Mouse (Mus musculus): ENCODE measurements at regions not wholly inside any gene's neighbourhood (a gene's known extent, or its start where the extent isn't known, plus 50 kb on each side); places are given as distances from the start of the nearest gene placed in this dataset.

GRCm38 (mm10) chr6:140158986-140159385 lies 117.7 kb upstream of the Plcz1 start:
- no peak for ATAC-seq (ENCODE audit: low FRiP score, low TSS enrichment)
- H3K27me3 ChIP-seq (ENCODE audit: control insufficient read depth, insufficient read depth, low read length): no peaks in the 10 kb centered on the region
- H3K9ac ChIP-seq (ENCODE audit: low read depth, low read length): no peak overlapping the region
- H3K4me1 ChIP-seq (ENCODE audit: control insufficient read depth, insufficient read depth, low read length): no peaks in the 10 kb centered on the region
- no peak overlapping the region for H3K4me3 ChIP-seq (ENCODE audit: low read length)
- no peak overlapping the region for H3K4me2 ChIP-seq (replicated peaks; ENCODE audit: low read depth, low read length)
- H3K36me3 ChIP-seq (ENCODE audit: control insufficient read depth, insufficient read depth, low read length): no peaks in the 10 kb centered on the region
- H3K9me3 ChIP-seq (ENCODE audit: control insufficient read depth, low read length): no peaks in the 10 kb centered on the region
- 80% methylated on average over 13 of the region's 13 CpGs for WGBS
- H3K27ac ChIP-seq (ENCODE audit: low read depth, low read length): no peak overlapping the region

GRCm38 (mm10) chr6:140157375-140157774 lies 116.1 kb upstream of the Plcz1 start:
- no peak overlapping the region for H3K9ac ChIP-seq (ENCODE audit: low read depth, low read length)
- H3K4me3 ChIP-seq (ENCODE audit: low read length): no peak overlapping the region
- H3K27ac ChIP-seq (ENCODE audit: low read depth, low read length): no peak overlapping the region
- no peaks in the 10 kb centered on the region for H3K9me3 ChIP-seq (ENCODE audit: control insufficient read depth, low read length)
- H3K27me3 ChIP-seq (ENCODE audit: control insufficient read depth, insufficient read depth, low read length): no peaks in the 10 kb centered on the region
- no peaks in the 10 kb centered on the region for H3K4me1 ChIP-seq (ENCODE audit: control insufficient read depth, insufficient read depth, low read length)
- no peak for ATAC-seq (ENCODE audit: low FRiP score, low TSS enrichment)
- WGBS: 84% methylated on average over 6 of the region's 6 CpGs
- H3K4me2 ChIP-seq (replicated peaks; ENCODE audit: low read depth, low read length): no peak overlapping the region
- no peaks in the 10 kb centered on the region for H3K36me3 ChIP-seq (ENCODE audit: control insufficient read depth, insufficient read depth, low read length)

GRCm38 (mm10) chr6:140152418-140153176 lies 111.3 kb upstream of the Plcz1 start:
- ATAC-seq (ENCODE audit: low FRiP score, low TSS enrichment): no peak
- Histone ChIP-seq H3K9me3 (ENCODE audit: control insufficient read depth, low read length) (no peaks in the 10 kb centered on the region), H3K9ac (ENCODE audit: low read depth, low read length) (no peak overlapping the region), H3K4me2 (replicated peaks; ENCODE audit: low read depth, low read length) (no peak overlapping the region), H3K36me3 (ENCODE audit: control insufficient read depth, insufficient read depth, low read length) (no peaks in the 10 kb centered on the region), H3K27me3 (ENCODE audit: control insufficient read depth, insufficient read depth, low read length) (no peaks in the 10 kb centered on the region), H3K27ac (ENCODE audit: low read depth, low read length) (no peak overlapping the region), H3K4me1 (ENCODE audit: control insufficient read depth, insufficient read depth, low read length) (0 out of 2 replicates have a peak, but pooled peaks cover 5% of the 10 kb centered on the region), H3K4me3 (ENCODE audit: low read length) (no peak overlapping the region)
- WGBS: 66% methylated on average over 10 of the region's 10 CpGs

GRCm38 (mm10) chr6:140148628-140149245 lies 107.5 kb upstream of the Plcz1 start:
- ATAC-seq (ENCODE audit: low FRiP score, low TSS enrichment): peak; percentile 34; the same call in 1 of the 2 replicates
- Histone ChIP-seq H3K27me3 (ENCODE audit: control insufficient read depth, insufficient read depth, low read length) (no peaks in the 10 kb centered on the region), H3K9ac (ENCODE audit: low read depth, low read length) (no peak overlapping the region), H3K36me3 (ENCODE audit: control insufficient read depth, insufficient read depth, low read length) (no peaks in the 10 kb centered on the region), H3K4me3 (ENCODE audit: low read length) (no peak overlapping the region), H3K27ac (ENCODE audit: low read depth, low read length) (0 out of 2 replicates have a peak overlapping the region, but pooled peaks have one; percentile 24), H3K4me1 (ENCODE audit: control insufficient read depth, insufficient read depth, low read length) (0 out of 2 replicates have a peak, but pooled peaks cover 5% of the 10 kb centered on the region), H3K9me3 (ENCODE audit: control insufficient read depth, low read length) (no peaks in the 10 kb centered on the region), H3K4me2 (replicated peaks; ENCODE audit: low read depth, low read length) (no peak overlapping the region)
- 81% methylated on average over 11 of the region's 11 CpGs for WGBS

GRCm38 (mm10) chr6:140148138-140148537 lies 106.9 kb upstream of the Plcz1 start:
- Histone ChIP-seq H3K36me3 (ENCODE audit: control insufficient read depth, insufficient read depth, low read length) (no peaks in the 10 kb centered on the region), H3K9ac (ENCODE audit: low read depth, low read length) (no peak overlapping the region), H3K4me3 (ENCODE audit: low read length) (no peak overlapping the region), H3K4me2 (replicated peaks; ENCODE audit: low read depth, low read length) (no peak overlapping the region), H3K4me1 (ENCODE audit: control insufficient read depth, insufficient read depth, low read length) (0 out of 2 replicates have a peak, but pooled peaks cover 5% of the 10 kb centered on the region), H3K9me3 (ENCODE audit: control insufficient read depth, low read length) (no peaks in the 10 kb centered on the region), H3K27me3 (ENCODE audit: control insufficient read depth, insufficient read depth, low read length) (no peaks in the 10 kb centered on the region), H3K27ac (ENCODE audit: low read depth, low read length) (0 out of 2 replicates have a peak overlapping the region, but pooled peaks have one; percentile 24)
- 27% methylated on average over 3 of the region's 3 CpGs for WGBS
- ATAC-seq (ENCODE audit: low FRiP score, low TSS enrichment): peak; percentile 63; the same call in 1 of the 2 replicates

GRCm38 (mm10) chr6:140147711-140148110 lies 106.5 kb upstream of the Plcz1 start:
- peak; percentile 59; the same call in 1 of the 2 replicates for ATAC-seq (ENCODE audit: low FRiP score, low TSS enrichment)
- Histone ChIP-seq H3K27me3 (ENCODE audit: control insufficient read depth, insufficient read depth, low read length) (no peaks in the 10 kb centered on the region), H3K9ac (ENCODE audit: low read depth, low read length) (no peak overlapping the region), H3K36me3 (ENCODE audit: control insufficient read depth, insufficient read depth, low read length) (no peaks in the 10 kb centered on the region), H3K4me1 (ENCODE audit: control insufficient read depth, insufficient read depth, low read length) (0 out of 2 replicates have a peak, but pooled peaks cover 5% of the 10 kb centered on the region), H3K4me2 (replicated peaks; ENCODE audit: low read depth, low read length) (no peak overlapping the region), H3K9me3 (ENCODE audit: control insufficient read depth, low read length) (no peaks in the 10 kb centered on the region), H3K4me3 (ENCODE audit: low read length) (no peak overlapping the region), H3K27ac (ENCODE audit: low read depth, low read length) (no peak overlapping the region)
- 31% methylated on average over 6 of the region's 6 CpGs for WGBS

- ATAC-seq (ENCODE audit: low FRiP score, low TSS enrichment): no peak
- no peaks in the 10 kb centered on the region for H3K9me3 ChIP-seq (ENCODE audit: control insufficient read depth, low read length)
- H3K4me1 ChIP-seq (ENCODE audit: control insufficient read depth, insufficient read depth, low read length): no peaks in the 10 kb centered on the region
- no peak overlapping the region for H3K27ac ChIP-seq (ENCODE audit: low read depth, low read length)
- no peaks in the 10 kb centered on the region for H3K27me3 ChIP-seq (ENCODE audit: control insufficient read depth, insufficient read depth, low read length)
- no peak overlapping the region for H3K4me3 ChIP-seq (ENCODE audit: low read length)
- H3K4me2 ChIP-seq (replicated peaks; ENCODE audit: low read depth, low read length): no peak overlapping the region
- H3K36me3 ChIP-seq (ENCODE audit: control insufficient read depth, insufficient read depth, low read length): no peaks in the 10 kb centered on the region
- WGBS: 82% methylated on average over 8 of the region's 8 CpGs
- no peak overlapping the region for H3K9ac ChIP-seq (ENCODE audit: low read depth, low read length)
These were observed 92.5 kb upstream of the Plcz1 start for GRCm38 (mm10) chr6:140133734-140134133.

- Histone ChIP-seq H3K9me3 (ENCODE audit: control insufficient read depth, low read length) (peaks cover 7% of the 10 kb centered on the region; the same call in 1 of the 2 replicates), H3K4me2 (replicated peaks; ENCODE audit: low read depth, low read length) (no peak overlapping the region), H3K27me3 (ENCODE audit: control insufficient read depth, insufficient read depth, low read length) (no peaks in the 10 kb centered on the region), H3K9ac (ENCODE audit: low read depth, low read length) (no peak overlapping the region), H3K36me3 (ENCODE audit: control insufficient read depth, insufficient read depth, low read length) (no peaks in the 10 kb centered on the region), H3K27ac (ENCODE audit: low read depth, low read length) (no peak overlapping the region), H3K4me1 (ENCODE audit: control insufficient read depth, insufficient read depth, low read length) (no peaks in the 10 kb centered on the region), H3K4me3 (ENCODE audit: low read length) (no peak overlapping the region)
- ATAC-seq (ENCODE audit: low FRiP score, low TSS enrichment): no peak
- WGBS: 93% methylated on average over 7 of the region's 7 CpGs
These were observed 85.4 kb upstream of the Plcz1 start for GRCm38 (mm10) chr6:140126645-140127044.

GRCm38 (mm10) chr6:140114024-140114423 lies 72.8 kb upstream of the Plcz1 start:
- H3K4me1 ChIP-seq (ENCODE audit: control insufficient read depth, insufficient read depth, low read length): no peaks in the 10 kb centered on the region
- H3K27me3 ChIP-seq (ENCODE audit: control insufficient read depth, insufficient read depth, low read length): no peaks in the 10 kb centered on the region
- 90% methylated on average over 2 of the region's 2 CpGs for WGBS
- ATAC-seq (ENCODE audit: low FRiP score, low TSS enrichment): no peak
- no peak overlapping the region for H3K4me2 ChIP-seq (replicated peaks; ENCODE audit: low read depth, low read length)
- H3K27ac ChIP-seq (ENCODE audit: low read depth, low read length): no peak overlapping the region
- H3K4me3 ChIP-seq (ENCODE audit: low read length): no peak overlapping the region
- H3K9ac ChIP-seq (ENCODE audit: low read depth, low read length): no peak overlapping the region
- H3K9me3 ChIP-seq (ENCODE audit: control insufficient read depth, low read length): no peaks in the 10 kb centered on the region
- no peaks in the 10 kb centered on the region for H3K36me3 ChIP-seq (ENCODE audit: control insufficient read depth, insufficient read depth, low read length)
